Mouse (Mus musculus) hindbrain, embryonic 12.5 days (tissue): ENCODE data around the gene Msh5. TPM values are rescaled to one million over a fixed set of nuclear protein-coding genes. Genes with fewer than 3 reads are reported as not detected.
A peak's percentile ranks its signal among the peaks of the same experiment; 100 is the strongest.
"Not testable (repeated sequence)": the region's sequence is repeated elsewhere in the genome, so short reads cannot be mapped to it uniquely, and the experiment has no call there.

Experiments used
- ATAC-seq: fragments of 200-750 bp; cut with Nextera tagmentation; 2 replicates; pipeline ENCODE4 v1.8.0; 2017; ENCODE audit warnings: moderate TSS enrichment; ENCODE audit not compliant: low FRiP score
- H3K27ac ChIP-seq: fragments of 300-500 bp; sonication (generic); 2 replicates; pipeline ENCODE4 v1.5.1; 2016; ENCODE audit warnings: mild to moderate bottlenecking
- H3K27me3 ChIP-seq: fragments of 300-500 bp; sonication (generic); 2 replicates; pipeline ENCODE4 v1.6.1; 2016; ENCODE audit warnings: mild to moderate bottlenecking
- H3K36me3 ChIP-seq: fragments of 300-500 bp; sonication (generic); 2 replicates; pipeline ENCODE4 v1.6.1; 2016; ENCODE audit warnings: mild to moderate bottlenecking
- H3K4me1 ChIP-seq: fragments of 300-500 bp; sonication (generic); 2 replicates; pipeline ENCODE4 v1.6.1; 2016
- H3K4me2 ChIP-seq: fragments of 300-500 bp; sonication (generic); replicated peaks from 2 replicates; pipeline ENCODE4 v1.6.1; 2016; ENCODE audit warnings: mild to moderate bottlenecking
- H3K4me3 ChIP-seq: fragments of 300-500 bp; sonication (generic); 2 replicates; pipeline ENCODE4 v1.5.1; 2016; ENCODE audit warnings: mild to moderate bottlenecking
- H3K9ac ChIP-seq: fragments of 300-500 bp; sonication (generic); 2 replicates; pipeline ENCODE4 v1.6.1; 2016; ENCODE audit warnings: mild to moderate bottlenecking, moderate library complexity
- H3K9me3 ChIP-seq: fragments of 300-500 bp; sonication (generic); replicated peaks from 2 replicates; pipeline ENCODE4 v1.6.1; 2016; ENCODE audit warnings: mild to moderate bottlenecking
- WGBS: fragments of 180-500 bp; shearing (Covaris S2); methylation state at CpG from one replicate; pipeline ENCODE4 v1.1.7; 2016; 5-methylcytosine and 5-hydroxymethylcytosine counted together
- polyA plus RNA-seq: library from polyadenylated mRNA; unstranded; fragments of >200 nt; fragmentation: Nextera tagmentation; extraction: Ambion mirVana; gene quantifications from 2 replicates; pipeline ENCODE4 v1.2.1, GENCODE M21; 2016

Gene Msh5
- polyA plus RNA-seq, 1 experiment from 2014 or later: 3.1 TPM

- Histone ChIP-seq H3K36me3 (peaks cover 63% of the 10 kb centered on the region), H3K9ac (no peak within 1 kb of the TSS; the same call in 1 of the 2 replicates), H3K4me3 (no peak within 1 kb of the TSS), H3K27ac (peak within 1 kb of the TSS; percentile 23; the same call in 1 of the 2 replicates), H3K27me3 (no peaks in the 10 kb centered on the region), H3K4me2 (0 out of 2 replicates have a peak within 1 kb of the TSS, but pooled peaks have one; percentile 2), H3K4me1 (peaks cover 9% of the 10 kb centered on the region), H3K9me3 (no peaks in the 10 kb centered on the region)
- ATAC-seq: peak; percentile 44; the same call in 1 of the 2 replicates
- WGBS: 66% methylated on average over 12 of the region's 12 CpGs
Observed at GRCm38 (mm10) chr17:35016376-35016775, 30.2 kb downstream of the Msh5 start, which contains the start of gene Vwa7. Gene Vwa7 (plus strand): TSS chr17:35016579.

GRCm38 (mm10) chr17:35015296-35015695 is 31.2 kb downstream of the Msh5 start:
- Histone ChIP-seq H3K27me3 (no peaks in the 10 kb centered on the region), H3K36me3 (peaks cover 74% of the 10 kb centered on the region), H3K9ac (no peak overlapping the region), H3K27ac (no peak overlapping the region), H3K4me2 (no peak overlapping the region), H3K4me1 (peaks cover 4% of the 10 kb centered on the region; the same call in 1 of the 2 replicates), H3K9me3 (no peaks in the 10 kb centered on the region), H3K4me3 (no peak overlapping the region)
- WGBS: 92% methylated on average over 16 of the region's 16 CpGs
- no peak for ATAC-seq

GRCm38 (mm10) chr17:35013221-35013620 is 33.3 kb downstream of the Msh5 start:
- Histone ChIP-seq H3K4me1 (peaks cover 4% of the 10 kb centered on the region; the same call in 1 of the 2 replicates), H3K9ac (no peak overlapping the region), H3K36me3 (peaks cover 95% of the 10 kb centered on the region), H3K27me3 (no peaks in the 10 kb centered on the region), H3K4me2 (no peak overlapping the region), H3K9me3 (no peaks in the 10 kb centered on the region), H3K4me3 (no peak overlapping the region), H3K27ac (no peak overlapping the region)
- 93% methylated on average over 6 of the region's 6 CpGs for WGBS
- ATAC-seq: no peak

- H3K36me3 ChIP-seq: peaks cover 99% of the 10 kb centered on the region
- 92% methylated on average over 13 of the region's 13 CpGs for WGBS
- no peak overlapping the region for H3K4me3 ChIP-seq
- H3K9ac ChIP-seq: no peak overlapping the region
- no peaks in the 10 kb centered on the region for H3K9me3 ChIP-seq
- no peaks in the 10 kb centered on the region for H3K27me3 ChIP-seq
- H3K27ac ChIP-seq: no peak overlapping the region
- no peak overlapping the region for H3K4me2 ChIP-seq
- peaks cover 4% of the 10 kb centered on the region; the same call in 1 of the 2 replicates for H3K4me1 ChIP-seq
- no peak for ATAC-seq
Observed at GRCm38 (mm10) chr17:35012430-35012829, 34.1 kb downstream of the Msh5 start.

GRCm38 (mm10) chr17:35011440-35011839 is 35.1 kb downstream of the Msh5 start:
- Histone ChIP-seq H3K36me3 (peaks cover 100% of the 10 kb centered on the region), H3K4me3 (no peak overlapping the region), H3K4me2 (no peak overlapping the region), H3K9me3 (no peaks in the 10 kb centered on the region), H3K27me3 (no peaks in the 10 kb centered on the region), H3K4me1 (peaks cover 2% of the 10 kb centered on the region; the same call in 1 of the 2 replicates), H3K27ac (no peak overlapping the region), H3K9ac (no peak overlapping the region)
- ATAC-seq: no peak
- 88% methylated on average over 8 of the region's 8 CpGs for WGBS

GRCm38 (mm10) chr17:35009586-35009985 is 37.0 kb downstream of the Msh5 start:
- Histone ChIP-seq H3K27me3 (no peaks in the 10 kb centered on the region), H3K36me3 (peaks cover 98% of the 10 kb centered on the region), H3K4me1 (no peaks in the 10 kb centered on the region), H3K9me3 (no peaks in the 10 kb centered on the region), H3K9ac (no peak overlapping the region), H3K27ac (no peak overlapping the region), H3K4me2 (no peak overlapping the region), H3K4me3 (no peak overlapping the region)
- 87% methylated on average over 7 of the region's 7 CpGs for WGBS
- ATAC-seq: no peak

- Histone ChIP-seq H3K9ac (no peak overlapping the region), H3K4me1 (peaks cover 10% of the 10 kb centered on the region), H3K27me3 (no peaks in the 10 kb centered on the region), H3K9me3 (no peaks in the 10 kb centered on the region), H3K36me3 (peaks cover 83% of the 10 kb centered on the region), H3K4me2 (no peak overlapping the region), H3K27ac (no peak overlapping the region), H3K4me3 (no peak overlapping the region)
- WGBS: 96% methylated on average over 7 of the region's 7 CpGs
- ATAC-seq: no peak
Observed at GRCm38 (mm10) chr17:35007387-35007991, 39.1 kb downstream of the Msh5 start.

GRCm38 (mm10) chr17:35005902-35006301 is 40.6 kb downstream of the Msh5 start:
- over 99% methylated on average over 4 of the region's 5 CpGs for whole genome bisulfite sequencing
- not testable (repeated sequence) for H3K4me3 ChIP-seq, H3K4me2 ChIP-seq, H3K27me3 ChIP-seq, ATAC-seq, H3K9me3 ChIP-seq, H3K9ac ChIP-seq, H3K27ac ChIP-seq
- H3K4me1 ChIP-seq: peaks cover 21% of the 10 kb centered on the region
- peaks cover 67% of the 10 kb centered on the region for H3K36me3 ChIP-seq

- Histone ChIP-seq H3K4me3 (no peak overlapping the region), H3K4me1 (peaks cover 21% of the 10 kb centered on the region), H3K27me3 (no peaks in the 10 kb centered on the region), H3K9me3 (no peaks in the 10 kb centered on the region), H3K4me2 (no peak overlapping the region), H3K9ac (peak overlapping the region; percentile 14; the same call in 1 of the 2 replicates), H3K36me3 (peaks cover 60% of the 10 kb centered on the region), H3K27ac (no peak overlapping the region)
- ATAC-seq: no peak
- 94% methylated on average over 10 of the region's 10 CpGs for WGBS
Observed at GRCm38 (mm10) chr17:35005158-35005557, 41.4 kb downstream of the Msh5 start.

- Histone ChIP-seq H3K4me2 (no peak overlapping the region), H3K36me3 (peaks cover 50% of the 10 kb centered on the region)
- no peak for ATAC-seq
Observed at GRCm38 (mm10) chr17:35004075-35004717, 42.3 kb downstream of the Msh5 start.

GRCm38 (mm10) chr17:35003022-35003838 is 43.3 kb downstream of the Msh5 start:
- Histone ChIP-seq H3K9me3 (no peaks in the 10 kb centered on the region), H3K27me3 (no peaks in the 10 kb centered on the region), H3K9ac (peak overlapping the region; percentile 96; the same call in 1 of the 2 replicates), H3K4me2 (peak overlapping the region; percentile 100), H3K27ac (no peak overlapping the region), H3K4me1 (peaks cover 38% of the 10 kb centered on the region), H3K4me3 (no peak overlapping the region), H3K36me3 (peaks cover 40% of the 10 kb centered on the region)
- ATAC-seq: no peak
- WGBS: 80% methylated on average over 9 of the region's 9 CpGs

More at GRCm38 (mm10) chr17:35004075-35004717, 42.3 kb downstream of the Msh5 start:
- H3K9ac ChIP-seq: no peak overlapping the region
- H3K9me3 ChIP-seq: no peaks in the 10 kb centered on the region
- no peak overlapping the region for H3K27ac ChIP-seq
- no peaks in the 10 kb centered on the region for H3K27me3 ChIP-seq
- H3K4me1 ChIP-seq: peaks cover 31% of the 10 kb centered on the region
- WGBS: 94% methylated on average over 17 of the region's 17 CpGs
- H3K4me3 ChIP-seq: no peak overlapping the region
